Mouse (Mus musculus): ENCODE results near the gene Gart. TPM values are rescaled to one million over a fixed set of nuclear protein-coding genes. Genes with fewer than 3 reads are reported as not detected.

Gart gene
- polyA plus RNA-seq, 1 experiment from 2014 or later: 99.7 TPM

- H3K4me1 ChIP-seq (ENCODE audit: control insufficient read depth, insufficient read depth, low read length): peaks cover 3% of the 10 kb centered on the region
- 89% methylated on average over 3 of the region's 3 CpGs for WGBS
- H3K9me3 ChIP-seq (ENCODE audit: control insufficient read depth, low read length): no peaks in the 10 kb centered on the region
- no peak overlapping the region for H3K9ac ChIP-seq (ENCODE audit: low read depth, low read length)
- ATAC-seq: no peak
- no peak overlapping the region for H3K4me3 ChIP-seq (ENCODE audit: low read length)
- H3K27ac ChIP-seq (ENCODE audit: low read length): no peak overlapping the region
- no peaks in the 10 kb centered on the region for H3K27me3 ChIP-seq (replicated peaks; ENCODE audit: control insufficient read depth, insufficient read depth, low read length)
- no peaks in the 10 kb centered on the region for H3K36me3 ChIP-seq (ENCODE audit: control insufficient read depth, insufficient read depth, low read length)
- no peak overlapping the region for H3K4me2 ChIP-seq (ENCODE audit: low read depth, low read length)
Observed at GRCm38 (mm10) chr16:91588703-91589102, 58.0 kb downstream of the Gart start.

DNA sequence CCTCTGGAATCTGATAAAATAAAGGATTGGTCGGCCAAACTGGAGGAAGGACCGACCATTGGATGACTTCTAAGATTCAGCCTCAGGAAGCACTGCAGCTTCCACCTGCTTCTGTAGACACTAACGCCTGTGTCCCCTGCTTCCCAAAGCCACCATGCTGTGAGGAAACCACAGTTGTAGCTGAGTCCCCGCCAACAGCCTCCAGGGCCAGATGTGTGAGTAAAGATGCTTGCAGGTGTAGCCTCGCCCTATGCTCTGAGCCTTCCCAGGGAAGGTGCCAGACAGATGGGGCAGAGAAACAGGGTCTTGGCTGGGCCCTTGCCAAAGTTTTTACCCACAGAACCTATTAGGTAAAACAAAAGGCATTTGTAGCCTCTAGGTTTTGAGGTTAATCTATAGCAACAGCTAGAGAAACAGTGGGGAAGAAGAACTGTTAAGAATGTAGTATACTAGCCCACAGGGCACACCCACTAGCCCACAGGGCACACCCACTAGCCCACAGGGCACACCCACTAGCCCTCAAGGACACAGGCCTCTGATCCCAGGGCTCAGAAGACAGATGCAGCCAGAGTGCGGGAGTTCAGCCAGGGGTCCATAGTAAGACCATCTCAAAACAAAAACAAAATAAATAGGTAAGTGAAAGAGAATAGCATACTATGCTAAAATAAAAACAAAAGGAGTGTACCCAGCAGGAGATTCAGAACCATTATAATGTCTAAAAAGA is 58.9 kb downstream of the Gart start:
- peaks cover 3% of the 10 kb centered on the region for H3K4me1 ChIP-seq (ENCODE audit: control insufficient read depth, insufficient read depth, low read length)
- H3K9me3 ChIP-seq (ENCODE audit: control insufficient read depth, low read length): no peaks in the 10 kb centered on the region
- H3K9ac ChIP-seq (ENCODE audit: low read depth, low read length): no peak overlapping the region
- 55% methylated on average over 6 of the region's 6 CpGs for WGBS
- no peaks in the 10 kb centered on the region for H3K27me3 ChIP-seq (replicated peaks; ENCODE audit: control insufficient read depth, insufficient read depth, low read length)
- H3K27ac ChIP-seq (ENCODE audit: low read length): no peak overlapping the region
- no peaks in the 10 kb centered on the region for H3K36me3 ChIP-seq (ENCODE audit: control insufficient read depth, insufficient read depth, low read length)
- ATAC-seq: no peak
- no peak overlapping the region for H3K4me3 ChIP-seq (ENCODE audit: low read length)
- H3K4me2 ChIP-seq (ENCODE audit: low read depth, low read length): no peak overlapping the region

- 0 out of 2 replicates have a peak, but pooled peaks cover 3% of the 10 kb centered on the region for H3K4me1 ChIP-seq (ENCODE audit: control insufficient read depth, insufficient read depth, low read length)
- H3K27me3 ChIP-seq (replicated peaks; ENCODE audit: control insufficient read depth, insufficient read depth, low read length): no peaks in the 10 kb centered on the region
- no peak overlapping the region for H3K4me2 ChIP-seq (ENCODE audit: low read depth, low read length)
- H3K36me3 ChIP-seq (ENCODE audit: control insufficient read depth, insufficient read depth, low read length): no peaks in the 10 kb centered on the region
- H3K9ac ChIP-seq (ENCODE audit: low read depth, low read length): no peak overlapping the region
- no peak for ATAC-seq
- no peak overlapping the region for H3K4me3 ChIP-seq (ENCODE audit: low read length)
- H3K27ac ChIP-seq (ENCODE audit: low read length): no peak overlapping the region
- no peaks in the 10 kb centered on the region for H3K9me3 ChIP-seq (ENCODE audit: control insufficient read depth, low read length)
- 87% methylated on average over 6 of the region's 6 CpGs for WGBS
Observed at GRCm38 (mm10) chr16:91586244-91586643, 60.5 kb downstream of the Gart start.

GRCm38 (mm10) chr16:91585617-91586016 is 61.1 kb downstream of the Gart start:
- Histone ChIP-seq H3K9me3 (ENCODE audit: control insufficient read depth, low read length) (no peaks in the 10 kb centered on the region), H3K4me3 (ENCODE audit: low read length) (no peak overlapping the region), H3K27ac (ENCODE audit: low read length) (no peak overlapping the region)

GRCm38 (mm10) chr16:91582307-91582706 is 64.4 kb downstream of the Gart start:
- no peak overlapping the region for H3K4me3 ChIP-seq (ENCODE audit: low read length)
- no peak overlapping the region for H3K9ac ChIP-seq (ENCODE audit: low read depth, low read length)
- H3K27me3 ChIP-seq (replicated peaks; ENCODE audit: control insufficient read depth, insufficient read depth, low read length): no peaks in the 10 kb centered on the region
- no peaks in the 10 kb centered on the region for H3K9me3 ChIP-seq (ENCODE audit: control insufficient read depth, low read length)
- no peaks in the 10 kb centered on the region for H3K36me3 ChIP-seq (ENCODE audit: control insufficient read depth, insufficient read depth, low read length)
- no peak for ATAC-seq
- H3K4me2 ChIP-seq (ENCODE audit: low read depth, low read length): no peak overlapping the region
- no peaks in the 10 kb centered on the region for H3K4me1 ChIP-seq (ENCODE audit: control insufficient read depth, insufficient read depth, low read length)
- no peak overlapping the region for H3K27ac ChIP-seq (ENCODE audit: low read length)
- 67% methylated on average over 2 of the region's 2 CpGs for WGBS

More at GRCm38 (mm10) chr16:91585617-91586016, 61.1 kb downstream of the Gart start:
- H3K9ac ChIP-seq (ENCODE audit: low read depth, low read length): no peak overlapping the region
- no peak overlapping the region for H3K4me2 ChIP-seq (ENCODE audit: low read depth, low read length)
- 0 out of 2 replicates have a peak, but pooled peaks cover 2% of the 10 kb centered on the region for H3K4me1 ChIP-seq (ENCODE audit: control insufficient read depth, insufficient read depth, low read length)
- H3K27me3 ChIP-seq (replicated peaks; ENCODE audit: control insufficient read depth, insufficient read depth, low read length): no peaks in the 10 kb centered on the region
- ATAC-seq: no peak
- WGBS: 86% methylated on average over 5 of the region's 5 CpGs
- no peaks in the 10 kb centered on the region for H3K36me3 ChIP-seq (ENCODE audit: control insufficient read depth, insufficient read depth, low read length)

DNA sequence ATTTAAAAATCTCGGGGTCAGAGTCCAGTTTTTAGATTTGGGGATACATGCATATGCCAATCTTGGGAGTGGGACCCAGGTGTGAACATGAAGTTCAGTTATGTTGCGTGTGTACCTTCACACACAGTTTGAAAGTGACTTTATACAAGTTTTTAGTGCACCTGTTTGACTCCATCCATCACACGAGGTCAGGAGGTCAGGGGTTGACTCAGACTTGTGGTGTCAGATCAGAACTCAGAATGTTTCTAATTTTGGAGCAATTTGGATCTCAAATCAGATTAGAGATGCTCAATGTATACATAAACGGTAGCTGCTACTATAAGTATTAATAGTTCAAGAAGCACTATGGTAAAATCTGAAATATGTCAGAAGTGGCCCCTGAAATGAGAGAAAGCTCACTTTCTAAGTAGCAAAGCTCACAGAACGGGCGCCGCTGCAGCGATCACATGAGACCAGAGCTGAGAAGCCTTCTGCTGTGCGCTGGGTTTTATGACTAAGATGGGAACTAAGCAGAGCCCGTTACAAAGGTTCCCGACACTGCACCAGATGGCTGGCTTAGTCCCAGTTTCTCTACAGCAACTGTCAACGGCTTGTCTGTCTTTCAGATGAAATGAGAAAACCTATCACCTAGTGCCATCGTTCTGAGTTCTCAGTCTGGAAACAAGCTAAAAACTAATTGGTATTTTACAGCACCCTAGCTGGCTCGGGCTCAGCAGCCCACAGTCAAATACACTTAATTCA is 67.6 kb downstream of the Gart start:
- Histone ChIP-seq H3K4me1 (ENCODE audit: control insufficient read depth, insufficient read depth, low read length) (no peaks in the 10 kb centered on the region), H3K27me3 (replicated peaks; ENCODE audit: control insufficient read depth, insufficient read depth, low read length) (no peaks in the 10 kb centered on the region), H3K4me2 (ENCODE audit: low read depth, low read length) (no peak overlapping the region), H3K27ac (ENCODE audit: low read length) (no peak overlapping the region), H3K4me3 (ENCODE audit: low read length) (no peak overlapping the region), H3K9me3 (ENCODE audit: control insufficient read depth, low read length) (no peaks in the 10 kb centered on the region), H3K36me3 (ENCODE audit: control insufficient read depth, insufficient read depth, low read length) (no peaks in the 10 kb centered on the region), H3K9ac (ENCODE audit: low read depth, low read length) (no peak overlapping the region)
- ATAC-seq: no peak
- 81% methylated on average over 14 of the region's 14 CpGs for WGBS

DNA sequence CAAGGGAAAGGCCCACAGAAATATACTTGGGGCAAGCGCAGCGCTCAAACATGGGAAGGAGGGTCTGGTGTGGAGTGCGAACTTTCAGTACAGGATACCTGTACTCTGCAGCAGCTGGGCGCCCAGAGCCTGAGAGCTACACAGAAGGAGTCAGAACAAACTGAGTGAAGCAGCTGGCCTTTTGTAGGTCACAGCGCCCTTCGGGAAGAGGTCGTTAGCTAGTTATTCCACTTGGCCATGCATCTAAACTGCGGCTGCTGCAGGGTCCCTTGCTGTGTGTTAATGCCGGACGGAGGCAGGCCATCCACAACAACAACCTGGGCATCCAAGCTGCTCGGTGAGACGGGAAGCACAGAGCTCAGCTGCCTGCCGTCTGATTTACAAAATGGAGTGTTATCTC is 71.6 kb downstream of the Gart start:
- H3K9ac ChIP-seq (ENCODE audit: low read depth, low read length): no peak overlapping the region
- no peaks in the 10 kb centered on the region for H3K9me3 ChIP-seq (ENCODE audit: control insufficient read depth, low read length)
- H3K27ac ChIP-seq (ENCODE audit: low read length): no peak overlapping the region
- 73% methylated on average over 13 of the region's 13 CpGs for WGBS
- H3K27me3 ChIP-seq (replicated peaks; ENCODE audit: control insufficient read depth, insufficient read depth, low read length): no peaks in the 10 kb centered on the region
- no peak overlapping the region for H3K4me3 ChIP-seq (ENCODE audit: low read length)
- H3K4me2 ChIP-seq (ENCODE audit: low read depth, low read length): no peak overlapping the region
- no peak for ATAC-seq
- H3K36me3 ChIP-seq (ENCODE audit: control insufficient read depth, insufficient read depth, low read length): no peaks in the 10 kb centered on the region
- H3K4me1 ChIP-seq (ENCODE audit: control insufficient read depth, insufficient read depth, low read length): no peaks in the 10 kb centered on the region

Other genes starting within 250 kb of the Gart start
- gene Il10rb, start 240.8 kb downstream of the Gart start, polyA plus RNA-seq (2015; fragmentation: Nextera tagmentation; extraction: Ambion mirVana): 103 and 120 TPM in 2 replicates
- gene Ifnar1, start 161.7 kb downstream of the Gart start, polyA plus RNA-seq (2015; fragmentation: Nextera tagmentation; extraction: Ambion mirVana): 39.4 and 39.5 TPM in 2 replicates
- gene Ifngr2, start 99.9 kb downstream of the Gart start, polyA plus RNA-seq (2015; fragmentation: Nextera tagmentation; extraction: Ambion mirVana): 116 and 117 TPM in 2 replicates
- 33.8 and 34.3 TPM in 2 replicates for gene Tmem50b, start 49.2 kb downstream of the Gart start, polyA plus RNA-seq (2015; fragmentation: Nextera tagmentation; extraction: Ambion mirVana)
- gene Dnajc28, start 27.9 kb downstream of the Gart start, polyA plus RNA-seq (2015; fragmentation: Nextera tagmentation; extraction: Ambion mirVana): 2.8 TPM in 2 replicates
- 69.8 and 76.6 TPM in 2 replicates for gene Son, start 554 bp upstream of the Gart start, polyA plus RNA-seq (2015; fragmentation: Nextera tagmentation; extraction: Ambion mirVana)
- gene Donson, start 41.8 kb upstream of the Gart start, polyA plus RNA-seq (2015; fragmentation: Nextera tagmentation; extraction: Ambion mirVana): 12.0 and 12.2 TPM in 2 replicates
- 66.9 and 69.4 TPM in 2 replicates for gene Cryzl1, start 82.0 kb upstream of the Gart start, polyA plus RNA-seq (2015; fragmentation: Nextera tagmentation; extraction: Ambion mirVana)
- gene Itsn1, start 82.3 kb upstream of the Gart start, polyA plus RNA-seq (2015; fragmentation: Nextera tagmentation; extraction: Ambion mirVana): 10.5 and 13.1 TPM in 2 replicates